Mouse (Mus musculus) brain, embryonic 18.5 days (tissue): Measurements from ENCODE around the gene Sergef.
A peak's percentile ranks its signal among the peaks of the same experiment; 100 is the strongest.
"Not testable (repeated sequence)": the region's sequence is repeated elsewhere in the genome, so short reads cannot be mapped to it uniquely, and the experiment has no call there.

Experiments
- DNase-seq: peaks from one replicate; pipeline ENCODE4 v3.0.0-alpha.2; 2012; ENCODE audit warnings: low read depth, low spot score

The Sergef gene

GRCm38 (mm10) chr7:46639692-46640031 lies at the start of gene Sergef:
Sergef (minus strand) TSS chr7:46639807.
- peak; percentile 80 for DNase-seq

GRCm38 (mm10) chr7:46686827-46687226 lies 47.2 kb upstream of the Sergef start:
- DNase-seq: no peak

GRCm38 (mm10) chr7:46680732-46681131 lies 41.1 kb upstream of the Sergef start:
- DNase-seq: no peak

DNA sequence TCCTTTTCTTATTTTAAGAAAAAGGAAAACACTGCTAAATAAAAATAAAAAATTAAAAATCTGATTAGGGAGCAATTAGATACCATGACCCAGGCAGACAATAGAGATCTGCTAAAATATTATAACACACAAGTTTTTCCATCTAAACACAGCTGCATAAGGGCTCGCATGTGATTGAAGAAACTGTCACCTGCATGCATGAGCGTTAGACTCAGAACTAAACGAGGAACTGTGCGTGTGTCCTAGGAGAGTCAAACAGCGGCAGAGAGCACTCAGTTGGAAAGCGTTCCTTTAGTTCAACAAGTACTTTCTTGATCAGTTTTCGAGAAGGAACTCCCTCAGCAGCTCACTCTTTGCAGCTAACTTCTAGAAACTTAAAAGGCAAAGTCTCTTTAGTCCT lies 39.4 kb upstream of the Sergef start:
- not testable (repeated sequence) for DNase-seq

DNA sequence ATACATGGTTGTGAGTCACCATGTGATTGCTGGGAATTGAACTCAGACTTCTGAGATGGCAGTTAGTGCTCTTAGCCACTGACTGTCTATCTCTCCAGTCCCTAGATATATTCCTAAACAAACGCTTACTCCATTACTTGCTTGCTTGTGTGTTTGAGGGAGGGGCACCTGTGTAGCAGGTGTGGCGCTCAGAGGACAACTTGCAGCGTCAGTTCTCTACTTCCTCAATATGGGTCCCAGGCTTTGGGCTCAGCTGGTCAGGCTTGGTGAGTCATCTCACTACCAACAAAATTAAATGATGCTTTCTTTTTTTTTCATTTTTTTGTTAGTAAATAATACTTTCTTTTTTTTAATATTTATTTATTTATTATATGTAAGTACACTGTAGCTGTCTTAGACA lies 38.8 kb upstream of the Sergef start:
- DNase-seq: no peak

DNA sequence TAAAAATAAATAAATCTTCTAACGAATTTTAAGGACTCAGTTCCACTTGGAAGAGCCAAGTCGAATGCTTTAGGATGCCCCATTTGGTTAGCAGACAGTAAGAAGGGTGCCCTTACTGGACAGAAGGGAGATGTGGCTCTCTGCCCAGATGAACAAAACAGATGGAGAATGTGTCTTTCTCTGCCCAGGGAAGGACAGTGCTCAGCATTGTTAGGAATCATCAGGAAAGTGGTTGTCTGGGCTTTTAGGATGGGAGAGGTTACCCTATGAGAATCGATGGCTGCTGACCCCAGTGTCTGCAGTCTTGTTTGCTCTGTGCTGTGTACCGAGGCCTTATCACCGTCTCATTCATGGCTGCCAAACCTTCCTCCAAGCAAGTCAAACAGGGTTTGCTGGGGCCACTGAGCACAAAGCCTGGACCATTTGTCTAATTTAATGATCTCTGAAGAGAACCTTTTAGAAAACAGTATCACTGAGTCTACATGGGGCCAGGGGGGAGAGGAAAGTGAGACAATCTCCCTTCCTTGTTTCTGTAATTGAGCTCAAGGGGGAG lies 37.3 kb upstream of the Sergef start:
- no peak for DNase-seq

DNA sequence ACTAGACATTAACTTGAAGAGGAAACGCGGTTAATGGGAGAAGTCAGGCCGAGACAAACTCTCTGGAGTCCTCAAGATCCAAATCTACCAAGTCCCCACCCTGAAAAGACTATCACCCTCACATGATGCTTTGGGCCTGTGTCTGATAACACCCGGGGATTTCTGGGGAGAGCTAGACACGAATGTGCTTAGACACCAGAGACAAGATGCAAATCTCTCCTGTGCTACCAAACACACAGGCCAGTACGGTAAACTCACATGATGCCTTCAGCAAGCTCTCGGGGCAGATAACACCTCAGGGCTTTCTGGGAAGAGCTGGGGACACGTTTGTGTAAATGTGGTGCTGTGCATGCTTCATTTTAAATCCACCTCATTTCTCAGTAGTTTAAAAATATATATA lies 36.3 kb upstream of the Sergef start:
- DNase-seq: no peak

DNA sequence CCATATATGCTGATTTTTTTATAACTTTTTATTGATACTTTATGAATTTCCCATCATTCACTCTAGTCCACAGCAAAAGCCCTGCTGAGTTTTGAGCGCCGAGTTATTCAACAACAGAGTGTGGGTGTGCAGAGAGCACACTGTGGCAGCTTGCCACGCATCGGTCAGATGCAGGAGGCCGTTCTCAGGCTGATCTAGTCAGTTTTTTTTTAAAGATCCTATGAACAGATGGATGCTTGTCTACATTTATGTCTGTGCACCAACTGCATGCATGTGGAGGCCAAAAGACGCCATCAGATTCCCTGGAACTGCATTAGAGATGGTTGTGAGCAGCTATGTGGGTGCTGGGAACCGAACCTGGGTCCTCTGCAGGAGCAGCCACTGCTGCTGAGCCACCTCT lies 35.5 kb upstream of the Sergef start:
- DNase-seq: no peak

- DNase-seq: no peak
These were observed 32.6 kb upstream of the Sergef start, which contains the start of gene Tph1 for GRCm38 (mm10) chr7:46672160-46672672. Tph1 (minus strand) TSS chr7:46672537.

GRCm38 (mm10) chr7:46667256-46667655 lies 27.6 kb upstream of the Sergef start:
- no peak for DNase-seq

GRCm38 (mm10) chr7:46665236-46665635 lies 25.6 kb upstream of the Sergef start:
- no peak for DNase-seq

DNA sequence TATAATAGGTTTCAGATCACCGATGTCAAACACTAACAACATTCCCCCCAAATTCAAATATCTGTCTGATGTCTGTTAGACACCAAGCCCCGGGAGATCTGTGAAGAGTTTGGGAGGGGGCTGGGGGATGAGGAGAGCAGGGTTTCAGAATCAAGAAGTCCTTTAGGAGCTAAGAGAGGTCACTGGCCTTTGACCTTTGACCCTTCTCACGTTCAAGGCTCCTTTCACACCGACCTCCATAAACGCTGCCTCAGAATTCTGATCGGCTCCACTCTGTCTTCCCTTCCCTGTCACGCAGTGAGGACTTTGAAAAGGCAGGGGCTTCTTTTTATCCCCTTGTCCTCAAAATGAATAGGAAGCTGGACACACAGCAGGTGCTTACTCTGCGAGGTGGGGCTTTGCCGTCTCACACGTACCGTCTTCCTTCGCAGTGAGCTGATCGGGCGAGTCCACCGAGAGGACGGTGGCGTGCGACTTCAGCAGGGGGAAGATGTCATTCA lies 22.0 kb upstream of the Sergef start:
- DNase-seq: no peak

GRCm38 (mm10) chr7:46652279-46652678 lies 12.7 kb upstream of the Sergef start:
- no peak for DNase-seq

GRCm38 (mm10) chr7:46650231-46650630 lies 10.6 kb upstream of the Sergef start:
- not testable (repeated sequence) for DNase-seq

DNA sequence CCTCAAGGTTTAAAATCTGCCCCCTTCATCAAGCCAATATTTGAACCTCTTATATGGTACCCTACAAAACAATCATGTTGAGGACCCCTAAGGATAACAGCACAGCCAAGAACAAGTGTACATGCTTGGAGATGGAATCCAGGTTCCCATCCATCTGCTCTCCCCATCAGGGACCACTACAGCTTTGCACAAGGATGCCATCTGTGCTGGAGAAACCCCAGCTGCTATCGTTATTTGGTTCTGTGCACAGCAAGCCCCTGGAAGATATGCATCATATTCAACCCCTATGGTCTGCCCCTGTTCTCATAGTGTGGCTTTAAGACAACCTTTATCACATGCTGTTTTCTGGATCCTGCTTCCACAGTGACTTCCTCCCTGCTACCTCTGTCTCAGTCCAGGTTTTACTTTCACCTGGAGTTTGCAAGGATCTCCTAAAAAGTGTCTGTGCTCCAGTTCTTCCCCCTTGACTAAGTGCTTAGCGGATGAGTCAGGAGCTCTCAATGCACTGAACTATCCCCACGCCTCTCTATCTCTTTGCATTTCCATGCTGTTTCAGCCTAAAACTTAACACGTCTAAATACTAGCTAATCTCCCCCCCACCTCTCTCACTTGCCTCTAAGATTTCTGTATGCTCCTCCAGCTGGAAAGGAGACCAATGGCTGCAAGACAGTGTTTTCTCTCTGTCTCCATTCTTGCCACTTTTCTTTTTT lies 9.0 kb upstream of the Sergef start:
- DNase-seq: no peak

DNA sequence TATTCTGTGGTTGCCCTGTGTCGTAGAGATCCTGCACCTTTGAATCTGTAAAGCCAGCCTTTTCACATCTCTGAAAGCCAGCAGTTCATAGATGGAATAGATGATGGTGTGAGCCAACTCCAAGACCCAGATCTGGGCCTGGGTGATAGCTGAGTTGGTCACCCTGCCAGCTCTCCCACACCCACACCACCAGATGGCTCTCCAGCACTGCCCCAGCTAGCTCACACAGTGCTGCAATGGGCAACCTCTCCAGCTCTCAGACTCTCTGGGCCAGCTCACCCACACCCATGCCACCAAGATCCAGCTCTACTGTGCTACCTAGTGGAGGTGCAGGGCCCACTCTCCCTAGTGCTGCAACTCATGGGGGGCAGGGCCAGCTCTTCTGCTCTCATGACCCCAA lies 3.6 kb upstream of the Sergef start:
- DNase-seq: no peak

- no peak for DNase-seq
These were observed 455 bp upstream of the Sergef start for GRCm38 (mm10) chr7:46640062-46640461.

GRCm38 (mm10) chr7:46638889-46639691 lies 517 bp downstream of the Sergef start:
- no peak for DNase-seq

DNA sequence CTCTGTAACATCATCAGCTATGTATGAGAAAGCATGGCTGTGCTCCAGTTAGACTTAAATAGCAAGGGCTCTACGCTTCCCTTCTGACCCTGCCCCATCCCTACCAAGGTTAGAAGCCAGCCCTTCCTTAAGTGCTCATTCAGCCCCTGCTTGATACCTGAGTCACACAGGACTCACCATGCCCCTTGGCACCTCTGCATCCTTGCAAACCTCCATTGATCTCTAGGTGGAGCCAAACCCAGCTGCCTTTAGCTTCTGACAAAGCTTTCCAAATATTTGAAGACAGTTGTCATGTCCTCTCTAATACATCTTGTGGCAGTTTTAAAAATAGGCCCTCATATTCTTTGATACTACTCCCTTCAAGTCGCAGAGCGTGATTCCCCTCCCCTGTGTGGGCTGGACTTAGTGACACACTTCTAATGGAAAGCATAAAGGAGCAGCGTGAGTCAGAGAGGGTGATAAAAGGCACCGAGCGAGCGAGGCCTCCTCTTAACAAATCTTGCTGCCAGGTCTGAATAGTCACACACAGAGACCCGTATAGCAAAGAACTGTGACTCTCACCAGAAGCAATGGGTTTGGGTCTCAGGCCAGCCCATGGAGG lies 11.1 kb downstream of the Sergef start:
- no peak for DNase-seq

DNA sequence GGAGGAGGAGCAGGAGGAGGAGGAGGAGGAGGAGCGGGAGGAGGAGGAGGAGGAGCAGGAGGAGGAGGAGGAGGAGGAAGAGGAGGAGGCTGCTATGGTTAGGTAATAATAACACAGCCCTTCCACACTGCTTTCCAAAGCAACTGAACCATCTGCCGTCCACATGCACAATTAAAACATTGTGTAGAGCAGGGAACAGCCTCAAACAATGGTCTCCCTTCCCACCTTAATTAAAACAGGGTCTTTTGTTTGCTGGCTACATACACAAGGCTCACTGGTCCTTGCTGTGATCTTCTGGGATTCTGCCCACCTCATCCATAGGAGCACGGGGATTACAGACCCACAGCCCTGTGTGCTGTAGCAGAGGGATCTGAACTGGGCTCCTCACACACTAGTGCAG lies 15.6 kb downstream of the Sergef start:
- DNase-seq: no peak

DNA sequence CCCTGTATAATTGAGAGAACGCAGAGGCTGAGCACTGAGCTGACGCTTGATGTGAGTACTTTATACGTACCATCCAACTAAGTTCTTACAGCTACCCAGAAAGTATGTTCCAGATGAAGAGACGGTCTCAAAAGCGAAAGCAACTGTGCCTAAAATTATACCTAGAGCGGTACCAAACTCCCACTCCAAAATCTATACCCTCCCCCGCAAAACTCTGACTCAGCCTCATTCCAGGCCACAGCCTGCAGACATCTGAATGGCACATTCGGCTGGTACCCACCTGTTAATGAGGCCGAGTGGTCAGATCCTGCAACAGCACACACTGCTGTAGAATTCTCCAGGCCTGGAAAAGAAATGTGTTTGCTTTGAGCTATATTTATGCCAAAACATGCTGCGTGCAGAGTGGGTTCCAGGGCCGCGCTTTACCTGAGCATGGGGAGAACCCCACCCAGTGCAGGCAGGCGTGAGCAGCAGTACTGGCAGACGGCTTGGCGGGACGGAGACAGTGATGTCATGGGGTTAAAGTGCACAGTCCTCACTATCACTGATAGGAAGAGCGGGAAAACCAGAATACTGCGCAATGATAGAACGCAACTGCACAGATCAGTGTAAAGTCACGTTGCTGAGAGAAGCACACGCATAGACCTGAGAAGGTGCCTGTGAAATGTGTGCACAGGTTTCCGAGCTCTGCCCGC lies 21.0 kb downstream of the Sergef start:
- no peak for DNase-seq
